7 mouse cellular contexts compared by ENCODE assay signal in the genomic region with DNA sequence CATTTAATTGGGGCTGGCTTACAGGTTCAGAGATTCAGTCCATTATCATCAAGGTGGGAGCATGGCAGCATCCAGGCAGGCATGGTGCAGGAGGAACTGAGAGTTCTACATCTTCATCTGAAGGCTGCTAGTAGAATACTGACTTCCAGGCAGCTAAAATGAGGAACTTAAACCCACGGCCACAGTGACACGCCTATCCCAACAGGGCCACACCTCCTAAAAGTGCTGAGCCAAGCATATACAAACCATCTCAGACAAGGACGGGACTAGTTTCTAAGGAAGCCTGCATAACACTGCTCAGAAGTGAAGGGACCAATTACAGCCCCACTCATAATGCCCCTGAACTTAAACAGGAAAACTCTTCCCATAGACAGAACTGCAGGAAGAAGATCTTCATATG.
DNase-seq lines count a peak whose midpoint lies in the region; ATAC-seq and TF ChIP-seq lines count a peak whose summit lies in the region.
"Not testable (repeated sequence)": the region's sequence is repeated elsewhere in the genome, so short reads cannot be mapped to it uniquely, and the experiment has no call there.

No protein-coding gene starts in this region.

- dilution Hi-C loops in CH12.LX (cut with MboI; ENCODE audit: extremely low pct_ligation_motif_present, extremely low pct_unique_long_range_greater_than_20kb, low sequenced_read_pairs): not testable (repeated sequence)

- not testable (repeated sequence) for H3K4me3 ChIP-seq in CH12.LX (replicated peaks in 1 of 3; ENCODE audit: low read depth in 2 of 3, low read length in 2 of 3, poor library complexity in 1 of 3)

- TF ChIP-seq POLR2A in CH12.LX (IDR thresholded peaks at IDR 0.05; ENCODE audit: low read depth, low read length): not testable (repeated sequence)

- TF ChIP-seq RAD21 in CH12.LX (IDR thresholded peaks at IDR 0.05; ENCODE audit: low read depth, low read length): not testable (repeated sequence)

- not testable (repeated sequence) for H3K79me2 ChIP-seq in CH12.LX (replicated peaks; ENCODE audit: control insufficient read depth, extremely low read depth, insufficient read depth, poor library complexity, severe bottlenecking)

- not testable (repeated sequence) for H3K9me3 ChIP-seq in CH12.LX (replicated peaks; ENCODE audit: low read length)

- H3K27me3 ChIP-seq in CH12.LX (replicated peaks): not testable (repeated sequence)

- H3K4me2 ChIP-seq in CH12.LX (ENCODE audit: insufficient read depth, low read depth, poor library complexity, severe bottlenecking): not testable (repeated sequence)

- not testable (repeated sequence) for H3K9ac ChIP-seq in CH12.LX (ENCODE audit: insufficient read depth, low read depth)

- TF ChIP-seq EP300 in CH12.LX (IDR thresholded peaks at IDR 0.05; ENCODE audit: low read length): not testable (repeated sequence)

- DNase-seq in CH12.LX (ENCODE audit: extremely low read depth): peak; percentile 67
- DNase-seq in heart, adult 9 months (ENCODE audit: low spot score in 2 of 2): peak; percentile 14 to 37
- DNase-seq in lung, adult 18-20 months: peak; percentile 18 to 24
- DNase-seq in skeletal muscle tissue, adult 2 months (ENCODE audit: low read depth, low spot score): peak; percentile 31
- DNase-seq in spleen, postnatal 36 days (ENCODE audit: low spot score in 2 of 2): peak; percentile 73 to 74

- H3K27ac ChIP-seq in CH12.LX (ENCODE audit: insufficient read depth, low read depth): not testable (repeated sequence)

- ATAC-seq in common myeloid progenitor, adult 5-6 weeks (replicated peaks; ENCODE audit: low read depth, poor library complexity, severe bottlenecking): peak; percentile 96
- ATAC-seq in megakaryocyte progenitor cell, adult 5-6 weeks (replicated peaks; ENCODE audit: poor library complexity): peak; percentile 84

- not testable (repeated sequence) for TF ChIP-seq CTCF in CH12.LX (conservative IDR thresholded peaks at IDR 0.05 in 1 of 2, IDR thresholded peaks at IDR 0.05 in 1 of 2; ENCODE audit: low read depth in 2 of 2, low read length in 2 of 2)

- in situ Hi-C loops in CH12.LX (cut with MboI; ENCODE audit: low pct_ligation_motif_present, low pct_unique_long_range_greater_than_20kb, low sequenced_read_pairs): loop anchor here (10.0 kb wide), 1 partner anchor 197 kb away; no protein-coding TSS in a partner anchor

- H3K4me1 ChIP-seq in CH12.LX (ENCODE audit: control insufficient read depth in 1 of 2, insufficient read depth in 2 of 2): peaks cover 4 to 32% of the 10 kb centered on the region in 2 experiments

- not testable (repeated sequence) for H3K36me3 ChIP-seq in CH12.LX (replicated peaks in 1 of 2; ENCODE audit: control insufficient read depth in 1 of 2, insufficient read depth in 1 of 2, low read length in 1 of 2)

TF ChIP-seq in CH12.LX, 34 proteins besides CTCF, POLR2A, EP300 and RAD21:
- TF ChIP-seq MAFK (IDR thresholded peaks at IDR 0.05; ENCODE audit: insufficient replicate concordance, low read length): peak; percentile 92

Comparison
In these comparisons a context has a peak if more than half of its experiments do, and no peak if none do; other contexts are left out.
1. DNase-seq: peak in every context shown above with its lines; median percentile 74 in spleen, postnatal 36 days; 67 in CH12.LX; 31 in skeletal muscle tissue, adult 2 months; 26 in heart, adult 9 months; 21 in lung, adult 18-20 months.